Mouse (Mus musculus) hindbrain, embryonic 14.5 days (tissue): ENCODE measurements around the gene Insm1. TPM values are rescaled to one million over a fixed set of nuclear protein-coding genes. Genes with fewer than 3 reads are reported as not detected.

Experiments
- ATAC-seq: fragments of 200-750 bp; cut with Nextera tagmentation; 2 replicates; pipeline ENCODE4 v1.8.0; 2017; ENCODE audit warnings: moderate number of reproducible peaks, mild to moderate bottlenecking, moderate TSS enrichment, moderate library complexity; ENCODE audit not compliant: low FRiP score
- DNase-seq: peaks from one replicate; pipeline ENCODE4 v3.0.0-alpha.2; 2015; ENCODE audit warnings: low spot score
- H3K27ac ChIP-seq: fragments of 300-500 bp; sonication (generic); 2 replicates; pipeline ENCODE4 v1.5.1; 2014; ENCODE audit warnings: mild to moderate bottlenecking, moderate library complexity
- H3K27me3 ChIP-seq: fragments of 300-500 bp; sonication (generic); 2 replicates; pipeline ENCODE4 v1.6.1; 2014; ENCODE audit warnings: mild to moderate bottlenecking, low read length, mixed read lengths; ENCODE audit not compliant: control insufficient read depth, insufficient read depth
- H3K36me3 ChIP-seq: fragments of 300-500 bp; sonication (generic); replicated peaks from 2 replicates; pipeline ENCODE4 v1.6.1; 2014; ENCODE audit not compliant: control insufficient read depth, insufficient read depth
- H3K4me1 ChIP-seq: fragments of 300-500 bp; sonication (generic); replicated peaks from 2 replicates; pipeline ENCODE4 v1.6.1; 2014; ENCODE audit warnings: antibody characterized with exemption, low read length, mixed read lengths; ENCODE audit not compliant: control insufficient read depth, insufficient read depth
- H3K4me2 ChIP-seq: fragments of 300-500 bp; sonication (generic); replicated peaks from 2 replicates; pipeline ENCODE4 v1.6.1; 2014; ENCODE audit warnings: mild to moderate bottlenecking, moderate library complexity
- H3K4me3 ChIP-seq: fragments of 300-500 bp; sonication (generic); replicated peaks from 2 replicates; pipeline ENCODE4 v1.5.1; 2014; ENCODE audit warnings: mild to moderate bottlenecking, low read length
- H3K9ac ChIP-seq: fragments of 300-500 bp; sonication (generic); 2 replicates; pipeline ENCODE4 v1.6.1; 2014
- H3K9me3 ChIP-seq: fragments of 300-500 bp; sonication (generic); 2 replicates; pipeline ENCODE4 v1.6.1; 2016; ENCODE audit warnings: low read length; ENCODE audit not compliant: control insufficient read depth
- WGBS: fragments of 180-500 bp; shearing (Covaris S2); extraction: QIAGEN DNeasy Blood & Tissue Kit; methylation state at CpG from one replicate; pipeline ENCODE4 v1.1.7; 2014; 5-methylcytosine and 5-hydroxymethylcytosine counted together
- polyA plus RNA-seq: library from polyadenylated mRNA; unstranded; fragments of >200 nt; fragmentation: Nextera tagmentation; extraction: Ambion mirVana; gene quantifications from 2 replicates; pipeline ENCODE4 v1.2.1, GENCODE M21; 2014

The Insm1 gene
- polyA plus RNA-seq = 2.6 and 4.1 TPM in 2 replicates

- peak within 1 kb of the TSS; percentile 82 for H3K4me3 ChIP-seq
- DNase-seq = peak; percentile 75
- no peaks in the 10 kb centered on the region for H3K36me3 ChIP-seq
- peaks cover 33% of the 10 kb centered on the region for H3K4me1 ChIP-seq
- H3K27ac ChIP-seq = peak within 1 kb of the TSS; percentile 97
- H3K27me3 ChIP-seq = peaks cover 26% of the 10 kb centered on the region
- H3K9ac ChIP-seq = peak within 1 kb of the TSS; percentile 93
- H3K4me2 ChIP-seq = peak within 1 kb of the TSS; percentile 92
- H3K9me3 ChIP-seq = no peaks in the 10 kb centered on the region
- WGBS = under 1% methylated on average over 72 of the region's 86 CpGs
- peak; percentile 75 for ATAC-seq
These were observed at the start of gene Insm1 for GRCm38 (mm10) chr2:146221076-146221928. Gene Insm1 (plus strand): TSS chr2:146221921.

GRCm38 (mm10) chr2:146172106-146172505 is 49.6 kb upstream of the Insm1 start:
- DNase-seq (no peak), ATAC-seq (no peak)
- H3K36me3 ChIP-seq = no peaks in the 10 kb centered on the region
- 0 out of 2 replicates have a peak, but pooled peaks cover 11% of the 10 kb centered on the region for H3K4me1 ChIP-seq
- H3K4me2 ChIP-seq = no peak overlapping the region
- no peak overlapping the region for H3K4me3 ChIP-seq
- H3K27me3 ChIP-seq = no peaks in the 10 kb centered on the region
- H3K27ac ChIP-seq = no peak overlapping the region
- WGBS = 31% methylated on average over 4 of the region's 4 CpGs
- no peak overlapping the region for H3K9ac ChIP-seq
- no peaks in the 10 kb centered on the region for H3K9me3 ChIP-seq

GRCm38 (mm10) chr2:146174173-146174572 is 47.5 kb upstream of the Insm1 start:
- no peaks in the 10 kb centered on the region for H3K36me3 ChIP-seq
- ATAC-seq = no peak
- H3K27me3 ChIP-seq = no peaks in the 10 kb centered on the region
- no peak for DNase-seq
- WGBS = 79% methylated on average over 7 of the region's 7 CpGs
- H3K9ac ChIP-seq = no peak overlapping the region
- no peak overlapping the region for H3K27ac ChIP-seq
- H3K4me3 ChIP-seq = no peak overlapping the region
- no peaks in the 10 kb centered on the region for H3K4me1 ChIP-seq
- no peak overlapping the region for H3K4me2 ChIP-seq
- no peaks in the 10 kb centered on the region for H3K9me3 ChIP-seq

GRCm38 (mm10) chr2:146178718-146179117 is 43.0 kb upstream of the Insm1 start:
- Histone ChIP-seq H3K36me3 (no peaks in the 10 kb centered on the region), H3K4me2 (no peak overlapping the region), H3K9me3 (no peaks in the 10 kb centered on the region), H3K4me1 (peaks cover 3% of the 10 kb centered on the region), H3K27me3 (no peaks in the 10 kb centered on the region), H3K27ac (no peak overlapping the region), H3K9ac (no peak overlapping the region), H3K4me3 (no peak overlapping the region)
- DNase-seq (no peak), ATAC-seq (no peak)
- WGBS = 91% methylated on average over 1 of the region's 1 CpGs

GRCm38 (mm10) chr2:146183830-146184793 is 37.6 kb upstream of the Insm1 start:
- 56% methylated on average over 24 of the region's 24 CpGs for WGBS

GRCm38 (mm10) chr2:146196126-146196525 is 25.6 kb upstream of the Insm1 start:
- WGBS = 93% methylated on average over 11 of the region's 11 CpGs
- ATAC-seq (no peak), DNase-seq (no peak)
- Histone ChIP-seq H3K4me1 (no peaks in the 10 kb centered on the region), H3K4me3 (no peak overlapping the region), H3K36me3 (no peaks in the 10 kb centered on the region), H3K4me2 (no peak overlapping the region), H3K27me3 (no peaks in the 10 kb centered on the region), H3K9me3 (no peaks in the 10 kb centered on the region), H3K27ac (no peak overlapping the region), H3K9ac (no peak overlapping the region)

More at GRCm38 (mm10) chr2:146183830-146184793, 37.6 kb upstream of the Insm1 start:
- no peak overlapping the region for H3K9ac ChIP-seq
- ATAC-seq = peak; percentile 75
- H3K4me2 ChIP-seq = 0 out of 2 replicates have a peak overlapping the region, but pooled peaks have one; percentile 9
- no peaks in the 10 kb centered on the region for H3K27me3 ChIP-seq
- no peak overlapping the region for H3K4me3 ChIP-seq
- H3K27ac ChIP-seq = peak overlapping the region; percentile 12; the same call in 1 of the 2 replicates
- peaks cover 13% of the 10 kb centered on the region for H3K4me1 ChIP-seq
- H3K36me3 ChIP-seq = no peaks in the 10 kb centered on the region
- H3K9me3 ChIP-seq = no peaks in the 10 kb centered on the region
- peak; percentile 32 for DNase-seq

GRCm38 (mm10) chr2:146197947-146198346 is 23.8 kb upstream of the Insm1 start:
- no peaks in the 10 kb centered on the region for H3K9me3 ChIP-seq
- no peaks in the 10 kb centered on the region for H3K27me3 ChIP-seq
- H3K4me3 ChIP-seq = no peak overlapping the region
- ATAC-seq (no peak), DNase-seq (no peak)
- H3K4me1 ChIP-seq = no peaks in the 10 kb centered on the region
- H3K36me3 ChIP-seq = no peaks in the 10 kb centered on the region
- no peak overlapping the region for H3K27ac ChIP-seq
- H3K4me2 ChIP-seq = no peak overlapping the region
- no peak overlapping the region for H3K9ac ChIP-seq
- WGBS = 86% methylated on average over 7 of the region's 7 CpGs

- Histone ChIP-seq H3K4me2 (no peak overlapping the region), H3K27me3 (peaks cover 3% of the 10 kb centered on the region), H3K9me3 (no peaks in the 10 kb centered on the region), H3K9ac (no peak overlapping the region), H3K36me3 (no peaks in the 10 kb centered on the region), H3K4me3 (no peak overlapping the region), H3K27ac (no peak overlapping the region), H3K4me1 (peaks cover 8% of the 10 kb centered on the region)
- WGBS = 22% methylated on average over 4 of the region's 4 CpGs
- DNase-seq (no peak), ATAC-seq (no peak)
These were observed 10.8 kb upstream of the Insm1 start for GRCm38 (mm10) chr2:146210968-146211367.

GRCm38 (mm10) chr2:146214715-146215114 is 7.0 kb upstream of the Insm1 start:
- Histone ChIP-seq H3K4me2 (no peak overlapping the region), H3K27ac (no peak overlapping the region), H3K4me1 (peaks cover 25% of the 10 kb centered on the region), H3K27me3 (peaks cover 24% of the 10 kb centered on the region), H3K9ac (no peak overlapping the region), H3K9me3 (no peaks in the 10 kb centered on the region), H3K4me3 (no peak overlapping the region), H3K36me3 (no peaks in the 10 kb centered on the region)
- 1% methylated on average over 9 of the region's 9 CpGs for WGBS
- ATAC-seq (0 out of 2 replicates have a peak, but pooled peaks have one; percentile 18), DNase-seq (peak; percentile 87)
